Mouse (Mus musculus) thymus, adult 18-20 months (tissue): ENCODE measurements at regions not wholly inside any gene's neighbourhood (a gene's known extent, or its start where the extent isn't known, plus 50 kb on each side); places are given as distances from the start of the nearest gene placed in this dataset.

ENCODE experiments used
- DNase-seq, 2 experiments: peaks; one replicate each; pipeline ENCODE4 v3.0.0; 2022; ENCODE audit warnings: mixed read lengths in 2 of 2

DNA sequence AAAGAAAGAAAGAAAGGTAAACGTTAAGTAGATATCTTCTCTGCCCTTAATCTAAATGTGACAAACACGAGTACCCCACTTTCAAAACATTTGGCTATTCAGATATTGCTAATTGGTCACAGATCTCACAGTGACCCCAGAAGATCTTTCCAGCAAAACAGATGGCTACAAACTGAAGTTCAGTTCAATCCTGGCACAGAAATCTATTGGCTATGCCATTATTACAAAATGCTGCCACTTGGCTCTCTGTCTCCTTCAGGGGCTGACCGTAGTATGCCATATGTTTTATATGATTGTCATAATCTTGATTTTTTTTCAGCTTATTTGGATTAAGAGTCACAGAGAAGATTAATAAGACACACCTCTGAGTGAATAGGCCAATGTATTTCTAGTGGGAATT, 873.2 kb downstream of the Slc22a22 start:
- DNase-seq = no peak

- DNase-seq = no peak
These were observed 884.8 kb downstream of the Slc22a22 start for GRCm38 (mm10) chr15:56592656-56593055.

- no peak for DNase-seq
These were observed 896.5 kb downstream of the Slc22a22 start for GRCm38 (mm10) chr15:56580745-56581515.

- DNase-seq = no peak
These were observed 914.2 kb downstream of the Slc22a22 start for GRCm38 (mm10) chr15:56563192-56563591.

DNA sequence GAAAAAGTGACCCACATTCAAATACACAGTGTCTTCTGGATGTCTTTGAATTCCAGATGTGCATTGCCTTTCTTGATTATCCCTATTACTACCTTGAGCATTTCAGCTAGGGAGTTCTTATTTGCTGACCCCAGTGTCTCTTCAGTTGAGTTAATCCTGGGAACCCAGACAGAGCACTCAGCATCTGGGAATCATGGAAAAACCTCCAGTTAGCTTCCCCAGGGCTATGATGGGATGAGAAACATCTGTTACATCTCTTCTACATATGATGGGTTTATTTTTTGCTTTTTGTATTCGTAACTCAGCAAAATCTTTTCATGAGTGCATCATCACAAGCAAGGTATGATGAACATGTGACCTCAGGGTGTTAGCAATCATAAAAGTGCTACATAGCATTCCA, 914.6 kb downstream of the Slc22a22 start:
- DNase-seq = no peak

DNA sequence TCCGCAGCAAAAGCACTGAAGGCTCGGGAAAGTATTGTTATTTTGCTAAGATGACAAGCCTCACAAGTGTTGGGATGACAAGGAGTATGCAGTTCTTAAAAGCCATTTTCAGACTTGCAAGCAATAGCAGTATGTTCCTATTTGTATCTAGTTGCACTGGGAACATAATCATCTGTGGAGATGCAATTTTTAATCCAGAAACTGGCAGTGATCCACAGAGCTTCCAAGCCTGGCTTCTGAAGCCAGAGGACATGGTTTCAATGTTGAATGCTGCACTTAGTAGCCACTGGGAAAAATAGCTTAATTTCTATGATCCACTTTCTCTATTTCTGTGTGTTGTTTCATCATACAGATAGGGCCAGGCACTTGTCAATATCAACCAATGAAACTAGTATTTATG, 915.3 kb downstream of the Slc22a22 start:
- no peak for DNase-seq

DNA sequence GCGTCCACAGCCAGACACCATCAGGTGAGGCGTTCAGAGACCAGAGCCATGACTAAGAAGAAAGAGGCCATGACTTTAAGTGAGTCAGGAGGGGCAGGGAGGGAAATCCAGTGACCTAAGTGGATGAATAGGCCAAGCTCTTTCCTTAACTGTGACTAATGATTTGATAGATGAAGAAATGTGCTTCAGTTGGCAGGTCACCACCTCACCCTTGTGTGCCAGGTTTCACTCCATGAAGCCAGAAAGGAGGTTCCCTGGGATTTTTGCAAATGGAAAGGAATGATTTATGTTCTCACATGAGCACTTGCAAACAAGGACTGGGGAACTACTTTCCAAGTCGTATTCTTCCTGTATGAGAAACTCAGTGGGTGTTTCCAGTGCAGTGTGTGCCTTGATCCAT, 923.0 kb downstream of the Slc22a22 start:
- DNase-seq = no peak

GRCm38 (mm10) chr15:56553851-56554250, 923.6 kb downstream of the Slc22a22 start:
- no peak for DNase-seq

GRCm38 (mm10) chr15:56531529-56531928, 945.9 kb downstream of the Slc22a22 start:
- no peak for DNase-seq

GRCm38 (mm10) chr15:56518379-56518778, 959.0 kb downstream of the Slc22a22 start:
- no peak for DNase-seq

DNA sequence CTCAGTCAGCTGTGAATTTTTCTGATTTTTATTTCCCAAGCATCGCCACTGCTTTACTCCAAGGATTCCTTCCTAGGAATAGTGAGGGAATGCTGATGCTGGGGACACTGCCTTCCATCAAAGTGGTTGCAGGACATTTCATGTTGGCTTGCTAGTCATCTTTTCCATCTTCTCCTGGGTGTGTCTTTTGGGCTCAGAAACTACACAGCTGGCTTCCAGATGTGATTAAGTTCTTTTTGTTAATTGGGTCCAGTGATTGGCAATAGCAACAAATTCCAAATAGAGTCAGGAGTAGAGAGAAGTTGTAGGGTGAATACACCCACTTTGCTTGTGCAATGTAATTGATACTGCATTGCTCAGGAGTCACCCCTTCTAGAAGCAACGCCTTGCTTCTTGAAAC, 961.3 kb downstream of the Slc22a22 start:
- DNase-seq = no peak

DNA sequence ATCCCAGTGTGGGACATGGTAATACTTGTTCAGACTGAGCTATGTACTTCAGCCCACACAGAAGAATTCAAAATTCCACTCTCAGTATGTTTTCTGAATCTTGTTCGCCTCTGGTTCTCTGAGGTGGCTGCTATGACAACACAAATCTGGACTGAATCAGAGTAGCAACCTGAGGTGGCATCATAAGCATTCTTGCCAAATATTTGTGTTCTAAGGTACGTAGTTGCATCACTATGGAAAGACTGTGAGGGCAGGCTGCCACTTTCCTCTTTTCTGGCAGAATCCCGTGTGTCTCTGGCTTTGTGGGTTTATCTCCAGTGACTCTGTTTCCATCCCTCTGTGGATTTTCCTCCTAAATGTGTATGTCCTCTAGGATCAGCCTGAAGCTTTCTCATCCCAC, 978.7 kb downstream of the Slc22a22 start:
- no peak for DNase-seq

GRCm38 (mm10) chr15:56497757-56498156, 979.7 kb downstream of the Slc22a22 start:
- no peak for DNase-seq

GRCm38 (mm10) chr15:56496355-56496754, 981.1 kb downstream of the Slc22a22 start:
- DNase-seq = no peak

DNA sequence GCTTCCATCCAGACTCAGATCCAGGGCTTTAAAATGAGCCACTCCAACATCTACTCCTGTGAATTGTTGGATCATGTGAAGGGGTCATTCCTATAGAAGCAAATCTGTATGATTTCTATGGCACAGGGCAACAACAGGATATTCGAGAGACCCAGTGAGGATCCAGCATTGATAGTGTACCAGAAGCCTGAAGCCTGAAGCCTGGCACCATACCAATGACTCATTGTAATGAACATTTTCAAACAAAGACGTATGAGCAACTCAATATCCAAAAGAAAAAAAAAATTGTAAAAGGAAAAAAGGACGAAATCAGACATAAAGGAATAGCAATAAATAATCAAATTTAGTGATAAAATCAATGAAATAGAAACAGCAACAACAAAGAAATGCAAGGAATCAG, 991.5 kb downstream of the Slc22a22 start:
- no peak for DNase-seq

GRCm38 (mm10) chr15:56484693-56485092, 992.7 kb downstream of the Slc22a22 start:
- no peak for DNase-seq

DNA sequence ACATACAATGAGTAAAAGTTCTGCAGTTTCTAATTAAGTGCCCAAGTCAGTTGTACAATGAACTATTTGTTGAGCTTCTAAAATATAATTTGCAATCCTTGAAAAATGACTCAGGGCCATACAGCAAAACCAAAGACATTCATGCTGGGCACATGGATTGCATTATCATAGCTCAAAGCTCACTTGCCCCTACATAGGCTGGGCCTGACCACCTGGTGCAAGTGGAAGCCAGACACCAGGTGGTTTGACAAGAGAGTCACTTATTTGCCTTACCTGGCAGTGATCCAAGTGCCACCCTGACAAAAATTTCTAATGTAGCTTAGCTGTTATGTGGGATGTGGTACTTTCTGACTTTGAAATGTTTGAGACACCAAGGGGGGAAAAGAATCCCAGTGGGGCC, 997.7 kb downstream of the Slc22a22 start:
- DNase-seq = no peak

GRCm38 (mm10) chr15:56479015-56479414, 998.4 kb downstream of the Slc22a22 start:
- no peak for DNase-seq

GRCm38 (mm10) chr15:56473679-56474078, 1003.7 kb downstream of the Slc22a22 start:
- DNase-seq = no peak

GRCm38 (mm10) chr15:56451881-56452280, 1025.5 kb downstream of the Slc22a22 start:
- DNase-seq = no peak

DNA sequence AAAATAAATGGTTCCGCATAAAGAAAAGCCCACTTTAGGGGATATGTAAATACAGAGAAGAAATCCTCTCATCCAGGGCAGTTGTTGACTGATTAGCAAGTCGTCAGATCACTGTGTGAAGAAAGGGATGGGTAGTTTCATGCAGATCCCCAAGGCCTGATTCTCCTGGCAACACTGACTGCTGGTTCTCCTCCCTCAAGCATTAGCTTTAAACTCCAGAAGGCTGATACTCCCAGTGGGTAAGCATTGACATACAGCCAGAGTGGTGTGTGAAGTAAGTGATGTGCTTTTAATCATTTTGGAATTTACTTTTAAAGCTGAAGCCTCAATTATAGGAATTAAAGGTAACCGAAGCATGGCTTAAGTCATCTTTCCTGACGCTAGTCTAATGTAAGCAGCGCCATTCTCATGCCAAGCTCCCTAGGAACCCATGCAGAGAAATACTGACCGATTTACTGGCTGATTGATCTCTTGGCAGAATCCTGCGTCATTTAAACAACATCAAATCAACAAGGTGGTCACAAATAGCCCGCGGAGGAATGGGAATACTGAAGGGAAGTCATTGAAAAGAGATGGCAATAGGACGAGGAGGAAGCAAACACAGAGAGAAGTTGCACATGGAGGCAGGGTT, 1029.3 kb downstream of the Slc22a22 start:
- no peak for DNase-seq

DNA sequence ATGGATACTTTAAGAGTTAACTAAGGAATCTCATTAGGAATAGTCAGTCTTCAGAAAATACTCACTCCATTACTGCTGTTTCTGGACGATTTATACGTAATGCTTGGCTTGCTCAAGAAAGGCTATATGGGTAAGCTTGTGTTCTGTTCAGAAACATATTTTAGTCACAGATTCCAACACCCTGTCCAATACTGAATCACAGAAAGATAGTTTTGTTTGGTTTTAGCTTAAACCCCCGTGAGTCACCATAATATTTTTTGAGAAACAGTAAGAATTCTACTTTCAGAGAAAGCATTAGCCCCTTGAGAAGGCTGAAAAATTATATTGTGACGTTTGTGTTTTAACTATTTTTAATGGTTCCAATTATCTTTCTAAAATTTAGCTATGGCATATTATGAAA, 1037.3 kb downstream of the Slc22a22 start:
- DNase-seq = no peak

- no peak for DNase-seq
These were observed 1039.1 kb downstream of the Slc22a22 start for GRCm38 (mm10) chr15:56438370-56438769.

DNA sequence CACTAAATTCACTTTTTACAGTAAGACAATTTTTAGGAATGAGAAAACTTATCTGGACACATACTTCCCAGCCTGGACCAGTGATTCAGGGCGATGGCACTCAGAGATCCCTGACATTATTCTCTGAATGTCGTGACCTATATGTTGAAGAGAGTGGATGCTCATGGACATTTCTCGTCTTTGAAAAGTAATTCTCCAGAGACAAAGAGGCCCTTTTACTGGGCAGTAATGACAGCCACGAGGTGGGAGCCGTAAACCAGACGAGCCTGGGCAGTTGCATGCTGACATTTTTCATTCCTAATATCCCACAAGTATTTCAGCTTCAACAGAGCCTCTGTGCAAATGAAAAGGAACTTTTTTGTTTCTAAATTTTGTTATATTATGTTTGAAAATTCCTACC, 1041.3 kb downstream of the Slc22a22 start:
- no peak for DNase-seq

GRCm38 (mm10) chr15:56425986-56426385, 1051.4 kb downstream of the Slc22a22 start:
- no peak for DNase-seq
